Mouse (Mus musculus) heart, adult 11 months (tissue): Measurements from ENCODE around the gene Diras2.
"Not testable (repeated sequence)": the region's sequence is repeated elsewhere in the genome, so short reads cannot be mapped to it uniquely, and the experiment has no call there.

ENCODE experiments used
- DNase-seq: peaks from one replicate; pipeline ENCODE4 v3.0.0; 2022

Gene Diras2

GRCm38 (mm10) chr13:52516561-52516960 is 14.5 kb downstream of the Diras2 start:
- peak; percentile 45 for DNase-seq

- no peak for DNase-seq
Observed at GRCm38 (mm10) chr13:52516051-52516450, 15.0 kb downstream of the Diras2 start.

GRCm38 (mm10) chr13:52513554-52513953 is 17.5 kb downstream of the Diras2 start:
- DNase-seq: peak; percentile 74

DNA sequence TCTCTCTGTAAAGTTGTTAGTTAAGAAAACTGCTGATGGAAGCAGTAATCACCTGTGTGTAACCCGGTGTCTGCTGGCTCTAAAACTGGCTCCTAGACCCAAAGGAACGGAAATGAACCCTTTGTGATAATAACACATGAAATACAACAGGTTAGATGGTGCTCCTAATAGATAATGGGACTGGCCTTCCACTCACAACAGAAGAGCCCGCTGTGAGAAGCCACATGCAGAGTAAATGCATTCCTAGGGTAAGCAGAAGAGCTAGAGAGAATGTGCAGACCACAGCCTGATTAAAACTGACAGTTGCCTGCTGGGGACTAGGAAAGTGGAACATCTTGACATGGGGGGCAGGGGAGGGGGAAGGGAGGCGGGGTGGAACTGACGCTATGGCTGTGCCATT is 18.7 kb downstream of the Diras2 start:
- DNase-seq: peak; percentile 63

DNA sequence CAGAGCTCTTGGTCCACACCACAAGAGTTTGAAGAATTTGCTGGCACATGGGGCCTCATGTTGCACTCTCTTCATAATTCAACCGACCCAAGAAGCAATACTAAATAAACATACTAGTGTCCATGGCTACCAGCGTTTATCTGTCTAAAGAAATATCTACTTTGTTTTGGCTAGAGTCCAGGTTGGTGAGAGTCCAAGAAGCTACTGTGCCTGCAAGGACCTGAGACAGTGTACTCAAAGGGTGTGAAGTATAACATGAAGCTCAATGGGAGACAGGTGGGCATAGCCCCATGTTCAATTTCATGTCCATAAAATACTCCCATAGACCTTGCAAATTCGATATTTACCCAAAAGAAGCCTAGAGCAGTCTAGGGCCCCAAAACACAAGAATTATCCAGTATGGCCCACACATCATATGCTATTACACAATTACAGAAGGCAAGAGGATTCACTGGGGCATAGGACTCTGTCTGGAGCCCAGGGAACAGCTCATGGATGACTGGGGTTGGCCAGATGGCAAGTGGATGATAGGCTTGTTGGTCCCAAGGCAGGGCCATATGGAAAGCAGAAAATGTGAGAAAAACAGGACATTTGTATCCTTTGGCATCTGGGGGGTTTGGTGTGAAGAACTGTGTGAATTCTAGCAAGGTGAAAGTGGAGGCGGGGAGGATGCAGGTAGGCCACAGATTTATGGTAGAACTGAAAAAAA is 20.8 kb downstream of the Diras2 start:
- peak; percentile 67 for DNase-seq

DNA sequence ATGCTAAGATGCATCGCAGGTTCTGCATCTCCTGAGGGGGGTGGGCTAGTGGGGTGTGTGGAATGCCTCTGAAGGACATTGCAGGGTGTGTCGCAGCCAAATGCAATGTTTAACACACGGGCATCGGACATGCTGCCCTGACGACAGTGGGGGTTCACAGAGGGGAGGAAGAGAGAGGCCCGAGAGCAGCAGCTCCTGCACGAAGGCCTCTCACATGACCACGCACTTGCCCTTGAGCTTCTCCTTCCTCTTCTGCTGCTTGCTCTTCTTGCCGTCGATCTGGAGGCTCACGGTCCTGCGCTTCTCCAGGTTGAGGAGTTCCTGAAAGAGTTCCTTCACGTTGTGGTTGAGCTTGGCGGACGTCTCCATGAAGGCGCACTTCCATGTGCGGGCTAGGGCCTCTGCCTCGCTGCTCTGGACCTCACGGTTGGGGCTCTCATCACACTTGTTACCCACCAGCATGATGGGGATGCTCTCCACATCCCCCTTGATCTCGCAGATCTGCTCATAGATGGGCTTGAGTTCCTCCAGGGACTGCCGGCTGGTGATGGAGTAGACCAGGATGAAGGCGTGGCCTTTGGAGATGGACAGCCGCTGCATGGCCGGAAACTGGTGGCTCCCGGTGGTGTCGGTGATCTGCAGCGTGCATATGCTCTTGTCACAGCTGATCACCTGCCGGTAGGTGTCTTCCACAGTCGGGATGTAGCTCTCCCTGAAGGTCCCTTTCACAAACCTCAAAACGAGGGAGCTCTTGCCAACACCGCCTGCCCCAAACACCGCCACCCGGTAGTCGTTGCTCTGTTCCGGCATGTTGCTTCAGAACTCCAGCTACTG is 23.4 kb downstream of the Diras2 start:
- DNase-seq: peak; percentile 85

DNA sequence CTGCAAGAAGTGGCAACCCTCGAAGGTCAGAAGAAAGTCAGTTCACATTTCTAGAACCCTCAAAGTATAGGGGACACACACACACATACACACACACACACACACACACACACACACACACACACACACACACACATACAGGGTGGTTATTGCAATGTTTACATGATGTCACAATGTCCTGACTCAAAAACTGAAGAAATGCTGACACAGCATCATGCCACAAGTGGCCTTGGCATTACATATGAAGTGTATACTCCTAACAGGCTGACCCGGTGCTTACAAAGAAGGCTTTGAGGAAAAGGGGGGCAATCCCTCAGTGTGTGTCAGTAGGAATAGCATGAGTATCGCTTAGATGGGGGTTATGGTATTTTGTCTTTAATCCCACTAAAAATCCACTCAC is 24.3 kb downstream of the Diras2 start:
- not testable (repeated sequence) for DNase-seq

GRCm38 (mm10) chr13:52505683-52506285 is 25.3 kb downstream of the Diras2 start:
- peak; percentile 95 for DNase-seq

DNA sequence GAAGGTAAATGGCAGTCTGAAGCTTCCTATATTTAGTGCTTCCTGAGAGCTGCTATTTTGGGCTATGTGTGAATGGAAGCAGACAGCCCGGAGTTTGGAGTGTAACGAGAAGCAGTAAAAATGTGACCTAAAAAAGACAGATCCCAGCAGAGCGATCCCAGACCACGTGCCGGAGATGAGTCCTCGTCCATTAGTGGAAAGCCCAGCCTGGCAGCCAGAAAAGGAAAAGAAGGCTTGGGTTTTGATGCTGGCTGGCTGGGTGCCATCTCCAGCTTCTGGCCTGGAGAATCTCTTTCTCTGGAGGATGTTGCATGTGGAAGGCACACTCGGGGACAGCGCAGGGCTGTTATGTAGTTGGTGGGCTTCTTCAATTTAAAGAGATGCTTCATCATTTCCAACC is 29.4 kb downstream of the Diras2 start:
- no peak for DNase-seq

- DNase-seq: peak; percentile 36
Observed at GRCm38 (mm10) chr13:52497029-52497550, 34.0 kb downstream of the Diras2 start.

DNA sequence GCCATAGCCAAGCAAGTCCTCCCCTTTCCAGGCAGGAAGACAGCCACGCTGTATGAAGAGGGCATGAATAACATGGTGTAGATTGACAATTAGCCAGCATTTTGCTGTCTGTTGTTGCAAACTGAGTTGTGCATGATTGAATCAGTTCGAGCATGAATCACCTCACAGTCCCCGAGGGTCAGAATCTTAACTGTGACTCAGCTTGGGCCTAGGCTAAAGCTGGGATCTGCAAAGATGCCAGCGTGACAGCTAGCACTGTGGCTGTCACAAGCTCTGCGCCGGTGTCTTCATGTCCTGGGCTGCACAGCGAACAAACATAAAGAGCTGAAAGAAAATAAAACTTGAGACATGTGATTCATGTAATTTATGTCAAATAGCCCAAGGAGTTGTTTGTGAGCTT is 42.3 kb downstream of the Diras2 start:
- no peak for DNase-seq

GRCm38 (mm10) chr13:52484064-52484463 is 47.0 kb downstream of the Diras2 start:
- peak; percentile 48 for DNase-seq

- DNase-seq: peak; percentile 76
Observed at GRCm38 (mm10) chr13:52481786-52482185, 49.3 kb downstream of the Diras2 start.

DNA sequence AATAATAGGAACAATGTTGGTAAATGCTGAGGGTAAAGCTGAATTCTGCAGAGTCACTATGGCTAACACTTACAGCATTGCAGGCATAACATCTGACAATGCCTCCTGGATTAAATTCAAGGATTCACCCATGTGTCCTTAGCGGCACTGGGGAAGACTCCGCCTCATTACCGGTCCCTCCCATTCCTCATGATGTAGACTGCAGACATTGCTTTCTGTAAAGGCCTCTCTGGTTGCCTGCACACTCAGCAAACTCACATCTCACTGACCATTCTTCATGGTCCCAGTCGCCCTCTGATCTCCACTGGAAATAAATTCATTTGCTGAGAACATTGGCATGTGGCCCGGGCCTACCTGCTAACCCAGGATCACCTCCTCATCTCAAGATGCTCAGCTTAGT is 51.9 kb downstream of the Diras2 start:
- peak; percentile 55 for DNase-seq

DNA sequence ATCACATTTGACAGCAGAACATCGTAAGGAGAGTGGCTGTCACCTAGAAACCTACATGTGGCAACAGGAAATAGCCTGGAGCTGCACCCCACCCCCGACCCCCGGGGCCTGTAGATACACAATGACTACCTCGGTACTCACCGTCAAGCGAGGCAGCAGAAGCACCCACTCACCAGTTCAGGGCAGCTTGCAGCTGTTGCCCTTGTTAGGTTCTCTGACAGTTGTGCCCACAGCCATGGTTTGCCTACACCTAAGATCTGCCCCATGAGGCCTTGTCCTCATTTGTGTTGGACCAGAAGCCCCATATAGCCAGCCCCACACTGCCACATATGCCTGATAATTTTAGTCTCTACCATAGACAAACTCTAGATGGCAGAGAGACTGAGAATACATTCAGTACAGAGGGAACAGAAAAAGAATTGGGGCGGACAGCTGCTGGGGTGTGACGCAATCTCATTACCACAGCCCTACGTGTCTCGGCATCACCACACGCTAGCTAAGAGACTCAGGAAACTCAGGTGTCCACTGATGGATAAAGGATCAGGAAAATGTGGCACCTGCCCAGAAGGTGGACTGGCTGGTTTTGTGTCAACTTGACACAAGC is 54.0 kb downstream of the Diras2 start:
- peak; percentile 73 for DNase-seq

DNA sequence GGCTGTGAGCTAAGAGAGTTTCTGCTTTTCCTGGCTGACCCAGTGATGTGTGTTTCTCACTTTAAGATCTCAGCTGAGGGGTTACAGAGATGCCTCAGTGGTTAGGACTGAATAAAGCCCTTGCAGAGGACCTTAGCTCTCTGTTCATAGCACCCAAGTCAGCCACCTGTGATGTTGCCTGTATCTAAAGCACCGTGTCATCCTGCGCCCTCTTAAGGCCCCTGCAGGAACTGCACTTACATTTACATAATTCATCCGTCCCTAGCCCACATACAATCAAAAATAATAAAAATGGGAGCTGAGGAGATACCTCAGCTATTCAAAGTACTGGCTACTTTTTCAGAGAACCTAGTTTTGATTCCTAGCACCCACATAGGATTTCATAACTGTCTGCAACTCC is 54.9 kb downstream of the Diras2 start:
- DNase-seq: peak; percentile 15

- peak; percentile 5 for DNase-seq
Observed at GRCm38 (mm10) chr13:52475264-52475663, 55.8 kb downstream of the Diras2 start.

DNA sequence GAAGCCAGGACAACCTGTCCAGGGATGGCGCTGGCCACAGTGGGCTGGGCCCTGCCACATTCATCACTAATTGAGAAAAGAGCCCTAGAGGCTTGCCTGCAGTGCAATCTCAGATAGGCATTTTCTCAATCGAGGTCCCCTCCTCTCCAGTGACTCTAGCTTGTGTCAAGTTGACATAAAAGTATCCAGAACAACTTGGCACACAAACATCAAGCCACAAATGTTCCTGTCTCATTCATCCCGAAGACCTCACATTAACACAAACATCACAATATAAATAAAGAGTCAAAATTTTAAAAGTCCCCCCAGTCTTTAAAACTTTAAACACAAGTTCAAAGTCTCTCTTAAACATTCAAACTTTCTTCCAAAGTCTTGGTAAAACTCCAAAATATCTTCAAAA is 56.3 kb downstream of the Diras2 start:
- peak; percentile 48 for DNase-seq

- peak; percentile 81 for DNase-seq
Observed at GRCm38 (mm10) chr13:52469795-52470690, 61.0 kb downstream of the Diras2 start.

DNA sequence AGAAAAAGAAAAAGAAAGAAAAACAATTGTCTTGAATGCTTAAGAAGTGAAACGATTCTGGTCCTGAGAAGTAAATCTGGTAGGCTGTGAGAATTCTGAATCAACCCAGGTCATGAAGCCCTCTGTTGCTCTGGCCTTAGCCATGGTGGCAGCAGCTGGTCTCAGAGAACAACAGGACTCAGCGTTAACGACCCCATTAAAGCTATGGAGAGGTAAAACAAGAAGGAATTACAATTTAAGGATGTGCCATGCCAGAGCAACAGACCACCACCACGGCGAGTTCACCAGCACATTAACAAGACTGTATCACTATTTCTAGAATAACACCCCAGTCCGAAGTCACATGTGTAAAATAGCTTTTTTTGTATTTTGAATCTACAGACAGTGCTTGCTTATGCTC is 65.9 kb downstream of the Diras2 start:
- peak; percentile 73 for DNase-seq

DNA sequence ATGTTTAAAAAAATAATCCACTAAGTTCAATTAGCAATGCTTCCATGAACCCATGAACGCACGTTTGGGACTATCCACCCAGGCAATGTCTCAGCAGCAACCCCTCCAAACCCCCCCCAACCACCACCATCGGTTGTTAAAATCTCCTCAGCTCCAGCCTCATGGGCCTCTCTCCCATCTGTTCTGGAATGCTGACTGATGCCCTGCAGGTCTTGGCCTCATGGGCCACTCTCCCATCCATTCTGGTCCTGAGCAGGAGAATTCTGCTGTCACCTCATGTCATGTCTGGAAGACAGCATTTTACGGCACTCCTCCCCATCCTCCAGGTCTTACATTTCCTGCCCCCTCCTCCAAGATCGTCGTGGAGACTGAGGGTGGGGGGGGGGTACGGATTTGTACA is 71.1 kb downstream of the Diras2 start:
- no peak for DNase-seq

- no peak for DNase-seq
Observed at GRCm38 (mm10) chr13:52457889-52458324, 73.2 kb downstream of the Diras2 start.
